Mouse (Mus musculus) testis, adult 2 months (tissue): ENCODE measurements around the gene Plekhg2. TPM values are rescaled to one million over a fixed set of nuclear protein-coding genes. Genes with fewer than 3 reads are reported as not detected.
A peak's percentile ranks its signal among the peaks of the same experiment; 100 is the strongest.

Source experiments
- H3K27ac ChIP-seq: fragments of 200-500 bp; 2 replicates; pipeline ENCODE4 v1.5.1; 2012; ENCODE audit warnings: low read depth, low read length; ENCODE audit not compliant: control insufficient read depth, insufficient read depth
- H3K27me3 ChIP-seq: fragments of 200-500 bp; 2 replicates; pipeline ENCODE4 v1.6.1; 2012; ENCODE audit warnings: mild to moderate bottlenecking, low read length, moderate library complexity; ENCODE audit not compliant: control insufficient read depth, insufficient read depth
- H3K36me3 ChIP-seq: fragments of 200-500 bp; 2 replicates; pipeline ENCODE4 v1.6.1; 2012; ENCODE audit warnings: mild to moderate bottlenecking, low read length; ENCODE audit not compliant: control insufficient read depth, insufficient read depth
- H3K4me1 ChIP-seq: fragments of 200-500 bp; 2 replicates; pipeline ENCODE4 v1.6.1; 2012; ENCODE audit warnings: low read length; ENCODE audit not compliant: control insufficient read depth, insufficient read depth
- H3K4me3 ChIP-seq: fragments of 200-500 bp; 2 replicates; pipeline ENCODE4 v1.5.1; 2012; ENCODE audit warnings: low read depth, mild to moderate bottlenecking, low read length, moderate library complexity, mixed read lengths; ENCODE audit not compliant: control insufficient read depth
- CTCF ChIP-seq: fragments of 200-500 bp; IDR thresholded peaks from 2 replicates; pipeline ENCODE4 v1.5.1; 2012; ENCODE audit warnings: low read depth, mild to moderate bottlenecking, inconsistent platforms, low read length, moderate library complexity; ENCODE audit not compliant: control insufficient read depth, insufficient read depth, insufficient replicate concordance
- POLR2A ChIP-seq: fragments of 200-500 bp; IDR thresholded peaks from 2 replicates; pipeline ENCODE4 v1.6.1; 2012; ENCODE audit warnings: low read depth, mild to moderate bottlenecking, inconsistent platforms, low read length, moderate library complexity; ENCODE audit not compliant: control insufficient read depth
- polyA plus RNA-seq: library from polyadenylated mRNA; depleted of rRNA; stranded (reverse); fragments of >200 nt; gene quantifications from 2 replicates; pipeline ENCODE4 v1.2.3, GENCODE M21; 2012

Gene Plekhg2
- polyA plus RNA-seq, 1 experiment = 20.1 TPM

- Histone ChIP-seq H3K4me3 (no peak overlapping the region), H3K36me3 (no peaks in the 10 kb centered on the region), H3K4me1 (peaks cover 18% of the 10 kb centered on the region), H3K27ac (no peak overlapping the region), H3K27me3 (no peaks in the 10 kb centered on the region)
- TF ChIP-seq CTCF = peak; percentile 78; the same call in 1 of the 2 replicates
- no peak for TF ChIP-seq POLR2A
Measured at GRCm38 (mm10) chr7:28386462-28386861, 14.1 kb upstream of the Plekhg2 start.

- no peak overlapping the region for H3K4me3 ChIP-seq
Measured at GRCm38 (mm10) chr7:28386007-28386406, 13.6 kb upstream of the Plekhg2 start.

GRCm38 (mm10) chr7:28385196-28385595, 12.8 kb upstream of the Plekhg2 start:
- no peaks in the 10 kb centered on the region for H3K27me3 ChIP-seq
- no peak for TF ChIP-seq CTCF
- TF ChIP-seq POLR2A = no peak
- H3K27ac ChIP-seq = no peak overlapping the region
- no peaks in the 10 kb centered on the region for H3K36me3 ChIP-seq
- H3K4me3 ChIP-seq = no peak overlapping the region
- H3K4me1 ChIP-seq = peaks cover 30% of the 10 kb centered on the region

More at GRCm38 (mm10) chr7:28386007-28386406, 13.6 kb upstream of the Plekhg2 start:
- no peak overlapping the region for H3K27ac ChIP-seq
- H3K4me1 ChIP-seq = peaks cover 22% of the 10 kb centered on the region
- no peak for TF ChIP-seq CTCF
- no peak for TF ChIP-seq POLR2A
- no peaks in the 10 kb centered on the region for H3K27me3 ChIP-seq
- H3K36me3 ChIP-seq = no peaks in the 10 kb centered on the region

GRCm38 (mm10) chr7:28384162-28384561, 11.8 kb upstream of the Plekhg2 start:
- no peak overlapping the region for H3K4me3 ChIP-seq
- H3K36me3 ChIP-seq = no peaks in the 10 kb centered on the region
- H3K27me3 ChIP-seq = no peaks in the 10 kb centered on the region
- TF ChIP-seq POLR2A (no peak), CTCF (no peak)
- H3K4me1 ChIP-seq = peaks cover 30% of the 10 kb centered on the region
- H3K27ac ChIP-seq = no peak overlapping the region

- Histone ChIP-seq H3K4me1 (peaks cover 30% of the 10 kb centered on the region), H3K4me3 (no peak overlapping the region), H3K36me3 (no peaks in the 10 kb centered on the region), H3K27me3 (no peaks in the 10 kb centered on the region), H3K27ac (no peak overlapping the region)
- TF ChIP-seq POLR2A (no peak), CTCF (no peak)
Measured at GRCm38 (mm10) chr7:28383606-28384005, 11.2 kb upstream of the Plekhg2 start.

- H3K4me3 ChIP-seq = peak overlapping the region; percentile 26
- H3K36me3 ChIP-seq = no peaks in the 10 kb centered on the region
- TF ChIP-seq CTCF = no peak
- no peak for TF ChIP-seq POLR2A
- H3K27me3 ChIP-seq = no peaks in the 10 kb centered on the region
- H3K4me1 ChIP-seq = peaks cover 33% of the 10 kb centered on the region
- H3K27ac ChIP-seq = peak overlapping the region; percentile 88
Measured at GRCm38 (mm10) chr7:28382981-28383396, 10.6 kb upstream of the Plekhg2 start.

GRCm38 (mm10) chr7:28382347-28382951, 10.1 kb upstream of the Plekhg2 start:
- Histone ChIP-seq H3K27me3 (no peaks in the 10 kb centered on the region), H3K4me3 (peak overlapping the region; percentile 82), H3K27ac (peak overlapping the region; percentile 88), H3K4me1 (peaks cover 39% of the 10 kb centered on the region), H3K36me3 (no peaks in the 10 kb centered on the region)
- no peak for TF ChIP-seq POLR2A
- no peak for TF ChIP-seq CTCF
